In the genomic region with DNA sequence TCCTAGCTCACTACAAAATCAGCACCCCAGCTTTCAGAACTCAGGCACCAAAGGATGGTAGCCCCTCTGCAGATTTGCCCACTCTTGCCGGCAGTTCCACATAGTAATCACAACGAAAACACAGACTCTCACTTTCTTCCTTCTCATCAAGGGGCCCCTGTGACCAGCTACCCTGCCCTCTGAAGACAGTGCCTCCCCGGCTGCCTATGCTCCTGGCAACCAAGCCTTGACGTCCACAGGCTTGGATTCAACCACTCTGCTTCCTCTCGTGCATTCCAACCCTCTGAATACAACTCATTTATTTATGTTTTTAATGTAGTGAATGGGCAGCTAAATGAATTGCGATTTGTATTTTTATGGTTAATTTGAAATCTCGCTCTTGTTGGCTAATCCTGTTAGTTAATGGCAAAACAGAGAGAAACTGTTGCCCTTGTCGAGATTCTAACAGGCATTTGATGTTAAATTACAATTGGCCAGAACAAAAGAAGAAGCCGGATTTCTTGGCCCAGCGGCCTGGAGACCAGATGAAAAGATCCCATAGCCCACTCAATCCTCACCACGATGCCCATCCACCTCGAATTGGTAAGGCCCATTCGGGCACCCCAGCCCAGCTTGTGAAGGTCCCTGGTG, we compare ENCODE assay signal across 13 mouse cellular contexts. TPM values are rescaled to one million over a fixed set of nuclear protein-coding genes. Genes with fewer than 3 reads are reported as not detected.
DNase-seq lines count a peak whose midpoint lies in the region; ATAC-seq lines count a peak whose summit lies in the region.
"Had no signal": no experiment of that assay in that cellular context is flagged by ENCODE, and none has a peak within 500 bp of the region (broad histone marks: within the 10 kb centered on the region; RNA-seq: fewer than 3 reads in every experiment).

No protein-coding gene starts in this region.

- peak overlapping the region; percentile 78; the same call in 1 of the 2 replicates for H3K4me2 ChIP-seq in heart, embryonic 11.5 days
- peak overlapping the region; percentile 43 for H3K4me2 ChIP-seq in hindbrain, embryonic 14.5 days (replicated peaks)
- peak overlapping the region; percentile 63 for H3K4me2 ChIP-seq in midbrain, embryonic 13.5 days (replicated peaks)

- DNase-seq in heart, postnatal 25 days (ENCODE audit: low spot score): no peak
- DNase-seq in NIH3T3 (ENCODE audit: low read depth): peak; percentile 16
- no peak for DNase-seq in hindbrain, embryonic 14.5 days (ENCODE audit: low spot score)
- DNase-seq in cerebellum, adult 18-20 months: no peak
- no peak for DNase-seq in testis, postnatal 14 days (ENCODE audit: low spot score)
- DNase-seq: lung, postnatal 36 days; thymus, adult 2 months had no signal

- H3K4me1 ChIP-seq in heart, embryonic 11.5 days (ENCODE audit: control insufficient read depth, insufficient read depth, low read length): no peaks in the 10 kb centered on the region
- no peaks in the 10 kb centered on the region for H3K4me1 ChIP-seq in hindbrain, embryonic 14.5 days (replicated peaks; ENCODE audit: control insufficient read depth, insufficient read depth, low read length)
- H3K4me1 ChIP-seq in midbrain, embryonic 13.5 days (replicated peaks): peaks cover 20% of the 10 kb centered on the region

- no peak for ATAC-seq in heart, embryonic 11.5 days (replicated peaks; ENCODE audit: insufficient number of reproducible peaks, low FRiP score, low TSS enrichment)
- ATAC-seq in hindbrain, embryonic 14.5 days (ENCODE audit: low FRiP score): no peak
- peak; percentile 28; the same call in 1 of the 2 replicates for ATAC-seq in midbrain, embryonic 13.5 days
- ATAC-seq: intestine, embryonic 15.5 days had no signal

- 4% methylated on average over 13 of the region's 13 CpGs for WGBS in heart, embryonic 11.5 days (ENCODE audit: insufficient replicate concordance)
- 5% methylated on average over 13 of the region's 13 CpGs for WGBS in hindbrain, embryonic 14.5 days
- WGBS in midbrain, embryonic 13.5 days: 5% methylated on average over 13 of the region's 13 CpGs

- H3K9ac ChIP-seq in heart, embryonic 11.5 days (ENCODE audit: low read depth, low read length): no peak overlapping the region
- 0 out of 2 replicates have a peak overlapping the region, but pooled peaks have one; percentile 16 for H3K9ac ChIP-seq in hindbrain, embryonic 14.5 days
- peak overlapping the region; percentile 60 for H3K9ac ChIP-seq in midbrain, embryonic 13.5 days (replicated peaks)
- H3K9ac ChIP-seq: intestine, embryonic 15.5 days; liver, embryonic 14.5 days had no signal

- H3K27ac ChIP-seq in heart, embryonic 11.5 days (ENCODE audit: low read depth, low read length): no peak overlapping the region
- 0 out of 2 replicates have a peak overlapping the region, but pooled peaks have one; percentile 4 for H3K27ac ChIP-seq in hindbrain, embryonic 14.5 days
- H3K27ac ChIP-seq in midbrain, embryonic 13.5 days: peak overlapping the region; percentile 74
- H3K27ac ChIP-seq: intestine, embryonic 15.5 days; liver, embryonic 14.5 days had no signal

- H3K36me3 ChIP-seq in heart, embryonic 11.5 days (ENCODE audit: control insufficient read depth, insufficient read depth, low read length): no peaks in the 10 kb centered on the region
- H3K36me3 ChIP-seq in hindbrain, embryonic 14.5 days (replicated peaks; ENCODE audit: control insufficient read depth, insufficient read depth): no peaks in the 10 kb centered on the region
- H3K36me3 ChIP-seq in midbrain, embryonic 13.5 days: no peaks in the 10 kb centered on the region
- H3K36me3 ChIP-seq: intestine, embryonic 15.5 days had no signal

- intact Hi-C loops in heart, postnatal 25 days (cut with DNase I): no loop called here

- no peak overlapping the region for H3K4me3 ChIP-seq in heart, embryonic 11.5 days (ENCODE audit: low read depth, low read length)
- H3K4me3 ChIP-seq in hindbrain, embryonic 14.5 days (replicated peaks; ENCODE audit: low read length): 0 out of 2 replicates have a peak overlapping the region, but pooled peaks have one; percentile 24
- H3K4me3 ChIP-seq in midbrain, embryonic 13.5 days (replicated peaks): peak overlapping the region; percentile 38

- H3K9me3 ChIP-seq in heart, embryonic 11.5 days (replicated peaks; ENCODE audit: control insufficient read depth, low read length): no peaks in the 10 kb centered on the region
- no peaks in the 10 kb centered on the region for H3K9me3 ChIP-seq in hindbrain, embryonic 14.5 days (ENCODE audit: control insufficient read depth, low read length)
- H3K9me3 ChIP-seq in midbrain, embryonic 13.5 days: no peaks in the 10 kb centered on the region
- H3K9me3 ChIP-seq: intestine, embryonic 15.5 days had no signal

- peaks cover 54% of the 10 kb centered on the region for H3K27me3 ChIP-seq in heart, embryonic 11.5 days (ENCODE audit: control insufficient read depth, insufficient read depth, low read length)
- peaks cover 61% of the 10 kb centered on the region for H3K27me3 ChIP-seq in hindbrain, embryonic 14.5 days (ENCODE audit: control insufficient read depth, insufficient read depth, low read length)
- peaks cover 59% of the 10 kb centered on the region for H3K27me3 ChIP-seq in midbrain, embryonic 13.5 days

RNA-seq across cellular contexts. Expression of gene Insig1, which starts 46.2 kb away (rescaled TPM):
- 34.6 and 37.8 TPM in 2 replicates for polyA plus RNA-seq in heart, embryonic 11.5 days (2014; fragmentation: Nextera tagmentation; extraction: Ambion mirVana)
- 10 to 100 TPM; 13.8 to 15.0 TPM for total RNA-seq in heart, postnatal 25 days (2021)
- 79.0 and 92.6 TPM in 2 replicates for polyA plus RNA-seq in hindbrain, embryonic 14.5 days (2014; fragmentation: Nextera tagmentation; extraction: Ambion mirVana)
- polyA plus RNA-seq in midbrain, embryonic 13.5 days (2015; fragmentation: Nextera tagmentation; extraction: Ambion mirVana): 87.8 and 97.1 TPM in 2 replicates

RNA-seq across cellular contexts. Expression of gene En2, which starts 48.1 kb away (rescaled TPM):
- polyA plus RNA-seq in heart, embryonic 11.5 days (2014; fragmentation: Nextera tagmentation; extraction: Ambion mirVana): not detected in 2 replicates
- total RNA-seq in heart, postnatal 25 days (2021): not detected
- polyA plus RNA-seq in hindbrain, embryonic 14.5 days (2014; fragmentation: Nextera tagmentation; extraction: Ambion mirVana): 0.07 and 0.98 TPM in 2 replicates
- polyA plus RNA-seq in midbrain, embryonic 13.5 days (2015; fragmentation: Nextera tagmentation; extraction: Ambion mirVana): 1.9 and 2.2 TPM in 2 replicates
- total RNA-seq: neutrophil, adult 5-6 weeks had no signal
- polyA plus RNA-seq: intestine, embryonic 15.5 days; large intestine, adult 2 months; liver, embryonic 14.5 days had no signal
